Mouse (Mus musculus): ENCODE measurements around the gene Hist1h2af.

GRCm38 (mm10) chr13:23575271-23575851, 41.7 kb downstream of the Hist1h2af start, which contains the start of gene Hist1h3d:
- no peak for TF ChIP-seq CTCF (IDR thresholded peaks at IDR 0.05; ENCODE audit: borderline replicate concordance, insufficient read depth, low read length)
- no peak; the same call in 1 of the 2 replicates for TF ChIP-seq POLR2A (IDR thresholded peaks at IDR 0.05; ENCODE audit: low read depth, low read length)
